Mouse (Mus musculus): ENCODE results near the gene Ccdc28b. TPM values are rescaled to one million over a fixed set of nuclear protein-coding genes. Genes with fewer than 3 reads are reported as not detected.

Ccdc28b gene
- polyA plus RNA-seq, 1 experiment from 2014 or later = 50.9 TPM

- H3K36me3 ChIP-seq = no peaks in the 10 kb centered on the region
- no peak for ATAC-seq (ENCODE audit: insufficient number of reproducible peaks, low FRiP score, low TSS enrichment, low read depth)
- no peak overlapping the region; the same call in 1 of the 2 replicates for H3K27ac ChIP-seq
- no peak overlapping the region for H3K4me2 ChIP-seq
- no peak overlapping the region for H3K9ac ChIP-seq
- no peaks in the 10 kb centered on the region for H3K27me3 ChIP-seq
- WGBS = 75% methylated on average over 7 of the region's 7 CpGs
- H3K4me1 ChIP-seq = peaks cover 10% of the 10 kb centered on the region
- H3K9me3 ChIP-seq = no peaks in the 10 kb centered on the region
- H3K4me3 ChIP-seq = no peak overlapping the region
Observed at GRCm38 (mm10) chr4:129577688-129578087, 46.1 kb downstream of the Ccdc28b start.

DNA sequence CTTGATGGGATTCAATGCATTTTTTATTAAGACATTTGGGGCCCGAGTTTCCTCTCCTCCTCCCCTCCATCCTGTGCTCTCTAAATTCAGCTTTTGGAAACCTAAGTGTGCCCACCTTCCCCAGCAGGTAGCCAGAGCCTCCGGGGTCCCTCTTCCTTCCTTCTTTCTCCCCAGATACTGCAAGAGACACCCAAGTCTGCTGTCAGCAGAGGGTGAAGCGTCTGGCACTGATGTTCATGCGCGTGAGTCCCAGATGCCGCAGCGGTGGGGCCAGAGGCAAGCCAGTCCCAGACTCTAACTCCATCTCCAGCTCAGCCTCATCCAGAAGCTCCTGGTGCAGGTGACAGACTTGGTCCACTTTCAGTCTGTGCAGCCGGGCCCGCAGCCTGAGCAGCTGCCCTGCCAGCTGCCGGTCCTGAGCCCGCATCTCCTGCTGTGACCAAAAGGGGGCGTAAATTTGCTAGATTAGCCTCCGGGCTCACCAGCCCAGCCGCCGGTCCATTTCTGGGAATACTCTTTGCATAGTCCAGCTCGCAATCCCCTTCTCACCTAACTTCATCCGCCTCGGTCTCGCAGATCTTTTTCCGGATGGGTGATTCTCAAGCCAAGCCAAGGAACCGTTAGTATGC lies 46.8 kb downstream of the Ccdc28b start:
- WGBS = 32% methylated on average over 21 of the region's 21 CpGs
- Histone ChIP-seq H3K36me3 (no peaks in the 10 kb centered on the region), H3K9me3 (no peaks in the 10 kb centered on the region), H3K9ac (no peak overlapping the region), H3K27me3 (no peaks in the 10 kb centered on the region), H3K4me2 (no peak overlapping the region), H3K27ac (no peak overlapping the region), H3K4me3 (no peak overlapping the region), H3K4me1 (peaks cover 10% of the 10 kb centered on the region)
- no peak for ATAC-seq (ENCODE audit: insufficient number of reproducible peaks, low FRiP score, low TSS enrichment, low read depth)

DNA sequence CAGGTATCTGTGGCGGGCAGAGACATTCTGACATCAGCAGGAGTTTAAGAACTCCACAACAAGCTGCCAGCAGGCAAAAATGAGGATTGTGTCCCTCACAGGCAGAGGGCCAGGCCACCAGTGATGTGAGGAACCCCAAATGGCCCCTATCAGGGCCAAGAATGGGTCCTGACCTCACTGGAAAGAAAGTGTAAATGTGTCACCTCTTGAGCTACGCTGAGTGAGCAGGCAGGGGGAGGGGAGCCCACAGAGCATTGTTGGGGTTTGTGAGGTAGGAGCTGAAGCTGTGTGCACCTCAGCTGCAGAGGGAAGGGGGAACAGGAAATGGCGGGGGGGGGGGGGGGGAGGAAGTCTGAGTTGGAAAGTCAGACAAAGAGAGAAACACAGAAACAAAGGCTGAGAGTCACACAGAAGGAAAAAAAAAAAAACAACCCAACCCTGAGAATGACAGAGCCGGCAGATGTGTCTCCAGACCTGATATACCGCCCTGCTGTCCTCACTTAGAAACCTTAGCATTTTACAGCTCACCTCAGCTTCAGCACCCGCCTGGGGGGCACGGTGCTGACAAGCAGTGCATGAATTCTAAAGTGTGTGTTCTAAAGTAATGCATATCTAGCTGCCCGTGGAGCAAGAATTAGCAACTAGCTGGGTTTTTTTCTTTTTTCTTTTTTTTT lies 48.4 kb downstream of the Ccdc28b start:
- no peak for ATAC-seq (ENCODE audit: insufficient number of reproducible peaks, low FRiP score, low TSS enrichment, low read depth)
- no peak overlapping the region for H3K4me2 ChIP-seq
- H3K27ac ChIP-seq = no peak overlapping the region; the same call in 1 of the 2 replicates
- WGBS = 31% methylated on average over 7 of the region's 8 CpGs
- H3K36me3 ChIP-seq = no peaks in the 10 kb centered on the region
- H3K4me1 ChIP-seq = peaks cover 10% of the 10 kb centered on the region
- no peak overlapping the region for H3K9ac ChIP-seq
- H3K9me3 ChIP-seq = no peaks in the 10 kb centered on the region
- no peak overlapping the region for H3K4me3 ChIP-seq
- no peaks in the 10 kb centered on the region for H3K27me3 ChIP-seq

DNA sequence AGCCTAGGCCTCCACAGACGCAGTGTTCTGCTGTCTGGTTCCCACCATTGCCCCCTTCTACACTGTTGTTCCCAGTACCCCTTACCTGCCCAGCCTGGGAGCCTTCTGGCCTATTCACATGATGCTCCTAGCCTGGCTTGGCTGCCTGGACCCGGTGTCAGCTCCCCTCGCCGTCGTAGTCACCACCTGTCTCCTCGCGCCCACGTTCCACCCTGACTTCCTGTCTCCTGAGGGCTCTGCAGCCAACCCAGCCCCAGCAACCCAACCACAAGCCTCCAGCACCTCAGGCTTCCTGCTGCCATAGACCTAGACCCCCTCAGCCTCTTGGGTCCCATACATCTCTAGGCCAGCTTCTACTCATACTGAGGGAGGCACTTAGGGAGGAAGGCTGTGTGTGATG lies 50.3 kb downstream of the Ccdc28b start, which contains the start of gene Lck:
Gene Lck (minus strand): TSS at position 212 of the 400 bp plus-strand sequence.
- H3K9ac ChIP-seq = no peak within 1 kb of the TSS
- no peak within 1 kb of the TSS for H3K27ac ChIP-seq
- 84% methylated on average over 8 of the region's 8 CpGs for WGBS
- no peak within 1 kb of the TSS for H3K4me2 ChIP-seq
- no peaks in the 10 kb centered on the region for H3K27me3 ChIP-seq
- peaks cover 10% of the 10 kb centered on the region for H3K4me1 ChIP-seq
- no peak for ATAC-seq (ENCODE audit: insufficient number of reproducible peaks, low FRiP score, low TSS enrichment, low read depth)
- no peaks in the 10 kb centered on the region for H3K36me3 ChIP-seq
- no peaks in the 10 kb centered on the region for H3K9me3 ChIP-seq
- H3K4me3 ChIP-seq = no peak within 1 kb of the TSS

DNA sequence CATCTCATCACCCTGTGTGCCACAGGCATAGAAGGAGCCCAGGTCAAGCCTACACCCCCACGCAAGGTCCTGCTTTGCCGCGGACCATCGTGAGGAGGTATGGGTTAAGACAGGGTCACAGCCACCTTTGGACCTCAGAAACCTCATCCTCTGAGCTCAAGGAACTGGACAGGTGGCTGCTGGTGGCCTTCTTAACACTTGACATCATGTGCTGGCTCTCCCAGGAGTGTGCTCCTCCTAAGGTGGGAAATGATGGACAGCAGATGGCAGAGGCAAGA lies 50.7 kb downstream of the Ccdc28b start:
- Histone ChIP-seq H3K4me2 (no peak overlapping the region), H3K27me3 (no peaks in the 10 kb centered on the region), H3K4me3 (no peak overlapping the region), H3K36me3 (no peaks in the 10 kb centered on the region), H3K9me3 (no peaks in the 10 kb centered on the region), H3K9ac (no peak overlapping the region), H3K4me1 (peaks cover 10% of the 10 kb centered on the region), H3K27ac (no peak overlapping the region)
- 93% methylated on average over 4 of the region's 4 CpGs for WGBS
- no peak for ATAC-seq (ENCODE audit: insufficient number of reproducible peaks, low FRiP score, low TSS enrichment, low read depth)

GRCm38 (mm10) chr4:129572236-129573092 lies 51.3 kb downstream of the Ccdc28b start:
- Histone ChIP-seq H3K4me3 (no peak overlapping the region), H3K9ac (no peak overlapping the region), H3K36me3 (no peaks in the 10 kb centered on the region), H3K27me3 (no peaks in the 10 kb centered on the region), H3K4me1 (peaks cover 10% of the 10 kb centered on the region), H3K4me2 (no peak overlapping the region), H3K9me3 (no peaks in the 10 kb centered on the region), H3K27ac (no peak overlapping the region)
- 81% methylated on average over 13 of the region's 13 CpGs for WGBS
- no peak for ATAC-seq (ENCODE audit: insufficient number of reproducible peaks, low FRiP score, low TSS enrichment, low read depth)

DNA sequence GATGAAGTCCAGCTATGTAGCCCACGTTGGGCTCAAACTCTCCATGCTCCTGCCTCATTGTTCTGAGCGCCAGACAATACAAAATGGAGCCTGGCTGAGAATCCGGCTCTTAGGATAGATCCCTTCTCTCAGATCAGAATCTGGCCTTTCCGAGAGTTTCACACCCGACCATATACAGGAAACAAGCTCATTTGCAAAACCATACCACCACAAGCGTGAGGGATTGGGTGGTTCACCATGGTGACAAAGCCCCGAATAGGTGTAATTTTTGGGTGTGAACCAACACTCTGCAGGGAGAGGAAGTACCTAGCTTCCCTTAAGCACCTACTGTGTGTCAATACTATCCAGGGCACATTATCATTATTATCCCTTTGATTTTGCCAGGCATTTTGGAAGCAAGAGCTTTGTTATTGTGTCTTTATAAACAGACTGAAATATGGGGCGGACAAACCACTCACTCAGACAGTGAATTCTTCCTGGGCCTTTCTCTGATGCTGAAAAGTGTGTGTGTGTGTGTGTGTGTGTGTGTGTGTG lies 52.1 kb downstream of the Ccdc28b start:
- H3K27me3 ChIP-seq = no peaks in the 10 kb centered on the region
- 0 out of 2 replicates have a peak, but pooled peaks cover 6% of the 10 kb centered on the region for H3K4me1 ChIP-seq
- no peak overlapping the region for H3K4me3 ChIP-seq
- H3K36me3 ChIP-seq = no peaks in the 10 kb centered on the region
- no peaks in the 10 kb centered on the region for H3K9me3 ChIP-seq
- no peak overlapping the region for H3K4me2 ChIP-seq
- H3K27ac ChIP-seq = no peak overlapping the region
- no peak for ATAC-seq (ENCODE audit: insufficient number of reproducible peaks, low FRiP score, low TSS enrichment, low read depth)
- 69% methylated on average over 8 of the region's 8 CpGs for WGBS
- H3K9ac ChIP-seq = no peak overlapping the region

DNA sequence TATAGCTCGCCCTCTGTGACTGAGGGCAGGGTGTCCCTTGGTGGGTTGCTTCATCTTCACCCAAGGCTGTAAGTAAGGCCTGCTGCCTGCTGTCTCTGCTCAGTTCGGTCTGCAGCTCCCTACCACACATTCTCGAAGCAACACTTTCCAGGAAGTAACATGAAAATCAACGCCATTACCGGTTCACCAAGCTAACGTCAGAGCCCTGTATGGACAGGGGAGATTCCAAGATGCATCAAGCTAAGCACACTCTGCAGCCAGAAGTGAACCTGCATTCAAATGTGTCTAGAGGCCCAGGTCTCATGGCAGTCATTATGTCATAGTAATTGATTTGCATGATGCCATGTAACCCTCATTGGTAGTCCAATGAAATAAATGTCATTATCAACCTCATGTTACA lies 53.7 kb downstream of the Ccdc28b start:
- 0 out of 2 replicates have a peak, but pooled peaks cover under 1% of the 10 kb centered on the region for H3K4me1 ChIP-seq
- no peaks in the 10 kb centered on the region for H3K9me3 ChIP-seq
- no peaks in the 10 kb centered on the region for H3K36me3 ChIP-seq
- no peak overlapping the region for H3K9ac ChIP-seq
- H3K4me3 ChIP-seq = no peak overlapping the region
- H3K27ac ChIP-seq = no peak overlapping the region
- H3K4me2 ChIP-seq = no peak overlapping the region
- WGBS = 83% methylated on average over 6 of the region's 6 CpGs
- H3K27me3 ChIP-seq = no peaks in the 10 kb centered on the region
- ATAC-seq (ENCODE audit: insufficient number of reproducible peaks, low FRiP score, low TSS enrichment, low read depth) = no peak

Other genes starting within 250 kb of the Ccdc28b start
- gene Zbtb8a, start 245.8 kb downstream of the Ccdc28b start, polyA plus RNA-seq (2015; fragmentation: Nextera tagmentation; extraction: Ambion mirVana) = 15.8 and 16.4 TPM in 2 replicates
- 0.86 and 1.00 TPM in 2 replicates for gene Zbtb8b, start 183.1 kb downstream of the Ccdc28b start, polyA plus RNA-seq (2015; fragmentation: Nextera tagmentation; extraction: Ambion mirVana)
- gene Bsdc1, start 162.4 kb downstream of the Ccdc28b start, polyA plus RNA-seq (2015; fragmentation: Nextera tagmentation; extraction: Ambion mirVana) = 30.2 and 30.8 TPM in 2 replicates
- not detected in 2 replicates for gene Tssk3, start 132.9 kb downstream of the Ccdc28b start, polyA plus RNA-seq (2015; fragmentation: Nextera tagmentation; extraction: Ambion mirVana)
- gene Fam229a, start 132.8 kb downstream of the Ccdc28b start, polyA plus RNA-seq (2015; fragmentation: Nextera tagmentation; extraction: Ambion mirVana) = not detected in 2 replicates
- gene Marcksl1, start 110.4 kb downstream of the Ccdc28b start, polyA plus RNA-seq (2015; fragmentation: Nextera tagmentation; extraction: Ambion mirVana) = 445 and 538 TPM in 2 replicates
- 196 and 204 TPM in 2 replicates for gene Hdac1, start 81.2 kb downstream of the Ccdc28b start, polyA plus RNA-seq (2015; fragmentation: Nextera tagmentation; extraction: Ambion mirVana)
- gene Lck, start 50.3 kb downstream of the Ccdc28b start, polyA plus RNA-seq (2015; fragmentation: Nextera tagmentation; extraction: Ambion mirVana) = 5.8 and 6.3 TPM in 2 replicates
- 6.9 and 7.0 TPM in 2 replicates for gene Fam167b, start 45.4 kb downstream of the Ccdc28b start, polyA plus RNA-seq (2015; fragmentation: Nextera tagmentation; extraction: Ambion mirVana)
- 275 and 278 TPM in 2 replicates for gene Eif3i, start 23.3 kb downstream of the Ccdc28b start, polyA plus RNA-seq (2015; fragmentation: Nextera tagmentation; extraction: Ambion mirVana)
- gene Tmem234, start 23.3 kb downstream of the Ccdc28b start, polyA plus RNA-seq (2015; fragmentation: Nextera tagmentation; extraction: Ambion mirVana) = 192 and 199 TPM in 2 replicates
- 2.4 TPM in 2 replicates for gene Dcdc2b, start 9.7 kb downstream of the Ccdc28b start, polyA plus RNA-seq (2015; fragmentation: Nextera tagmentation; extraction: Ambion mirVana)
- gene Iqcc, start 4.8 kb downstream of the Ccdc28b start, polyA plus RNA-seq (2015; fragmentation: Nextera tagmentation; extraction: Ambion mirVana) = 28.2 and 29.6 TPM in 2 replicates
- gene Txlna, start 17.1 kb upstream of the Ccdc28b start, polyA plus RNA-seq (2015; fragmentation: Nextera tagmentation; extraction: Ambion mirVana) = 84.9 and 92.7 TPM in 2 replicates
- gene Kpna6, start 48.8 kb upstream of the Ccdc28b start, polyA plus RNA-seq (2015; fragmentation: Nextera tagmentation; extraction: Ambion mirVana) = 15.3 TPM in 2 replicates
- gene Tmem39b, start 72.9 kb upstream of the Ccdc28b start, polyA plus RNA-seq (2015; fragmentation: Nextera tagmentation; extraction: Ambion mirVana) = 12.9 and 15.9 TPM in 2 replicates
- 79.2 and 95.9 TPM in 2 replicates for gene Khdrbs1, start 118.4 kb upstream of the Ccdc28b start, polyA plus RNA-seq (2015; fragmentation: Nextera tagmentation; extraction: Ambion mirVana)
- 339 and 355 TPM in 2 replicates for gene Ptp4a2, start 187.3 kb upstream of the Ccdc28b start, polyA plus RNA-seq (2015; fragmentation: Nextera tagmentation; extraction: Ambion mirVana)